Mouse (Mus musculus) heart, postnatal 10 days (tissue): ENCODE measurements around the gene Crybb3. TPM values are rescaled to one million over a fixed set of nuclear protein-coding genes. Genes with fewer than 3 reads are reported as not detected.

ENCODE experiments used
- DNase-seq, 2 experiments: peaks; one replicate each; pipeline ENCODE4 v3.0.0; 2021
- intact Hi-C: fragments of 180-260 bp; cut with DNase I; formaldehyde crosslinking; loops from one replicate; pipeline ENCODE4 v1.15.1; 2025
- total RNA-seq, 2 experiments: library from RNA; stranded (reverse); gene quantifications; 2 replicates each; pipeline ENCODE4 v1.2.3; 2021

The Crybb3 gene
- total RNA-seq, 2 experiments from 2014 or later = 2.0 to 2.1 TPM

DNA sequence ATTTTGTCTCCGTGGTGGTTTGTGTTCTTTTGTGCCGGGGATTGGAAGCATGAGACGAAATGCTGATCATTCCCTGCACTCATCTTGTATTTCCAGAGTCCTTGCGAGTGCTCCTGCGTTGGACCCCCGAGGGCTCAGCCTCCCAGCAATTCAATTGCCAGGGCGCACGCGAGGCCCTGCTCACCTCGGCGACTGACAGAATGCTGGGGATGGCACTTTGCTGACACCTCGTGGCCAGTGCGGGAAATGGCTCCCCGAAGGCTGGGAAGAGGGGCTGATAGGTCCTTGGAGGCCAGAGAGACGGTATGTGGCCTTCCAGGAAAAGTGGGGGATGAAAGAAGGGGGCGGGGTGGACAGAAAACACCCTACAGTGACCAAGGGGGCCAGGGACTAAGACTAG lies 27.1 kb downstream of the Crybb3 start:
- intact Hi-C loops = loop anchor here (1.0 to 5.0 kb wide), 3 partner anchors 117 to 183 kb away; no protein-coding TSS in a partner anchor
- DNase-seq = peak; percentile 82 to 90

GRCm38 (mm10) chr5:113050581-113051185 lies 30.7 kb downstream of the Crybb3 start:
- intact Hi-C loops = loop anchor here (5.0 kb wide), 1 partner anchor 113 kb away; no protein-coding TSS in a partner anchor

GRCm38 (mm10) chr5:113049876-113050275 lies 31.5 kb downstream of the Crybb3 start:
- no peak for DNase-seq
- intact Hi-C loops = loop anchor here (5.0 kb wide), 1 partner anchor 113 kb away; no protein-coding TSS in a partner anchor

More at GRCm38 (mm10) chr5:113050581-113051185, 30.7 kb downstream of the Crybb3 start:
- no peak for DNase-seq

DNA sequence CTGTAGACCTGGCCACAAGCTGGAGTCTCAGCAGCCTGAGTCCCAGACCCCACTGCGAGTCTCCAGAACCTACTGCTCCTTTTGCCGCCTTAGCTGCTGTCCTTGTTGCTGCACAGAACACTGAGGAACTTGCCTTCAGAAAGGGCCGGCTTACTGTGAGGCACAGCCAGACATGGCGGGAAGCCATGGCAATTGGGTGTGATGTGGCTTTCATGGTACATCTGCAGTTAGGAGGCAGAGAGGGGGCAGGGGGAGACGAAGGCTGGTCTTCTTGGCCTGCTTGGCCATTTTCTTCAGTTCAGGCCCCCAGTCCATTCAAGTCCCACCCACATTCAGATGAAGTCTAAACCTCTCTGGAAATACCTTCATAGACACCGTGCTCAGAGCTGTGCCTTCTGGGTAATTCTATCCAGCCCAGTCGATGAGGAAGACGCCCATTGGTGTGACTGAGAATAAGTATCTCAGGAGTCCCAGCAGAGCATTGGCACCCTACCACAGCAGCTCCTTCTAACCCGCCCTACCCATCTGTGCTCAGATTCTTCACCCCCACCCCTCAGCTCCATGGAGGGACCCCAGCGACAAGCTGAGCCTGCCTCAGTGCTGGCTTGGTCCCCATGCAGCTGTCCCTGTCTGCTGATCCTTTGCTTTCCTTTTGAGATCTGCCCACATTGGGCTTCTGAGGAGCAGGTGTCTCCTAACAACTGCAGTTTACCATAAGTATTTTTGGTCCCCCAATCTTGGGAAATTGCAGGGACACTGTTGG lies 35.7 kb downstream of the Crybb3 start:
- DNase-seq = no peak
- intact Hi-C loops = no loop called here

GRCm38 (mm10) chr5:113043531-113043930 lies 37.9 kb downstream of the Crybb3 start:
- DNase-seq = peak; percentile 54 to 60
- intact Hi-C loops = no loop called here

GRCm38 (mm10) chr5:113041567-113042071 lies 39.8 kb downstream of the Crybb3 start:
- no peak for DNase-seq
- intact Hi-C loops = no loop called here

DNA sequence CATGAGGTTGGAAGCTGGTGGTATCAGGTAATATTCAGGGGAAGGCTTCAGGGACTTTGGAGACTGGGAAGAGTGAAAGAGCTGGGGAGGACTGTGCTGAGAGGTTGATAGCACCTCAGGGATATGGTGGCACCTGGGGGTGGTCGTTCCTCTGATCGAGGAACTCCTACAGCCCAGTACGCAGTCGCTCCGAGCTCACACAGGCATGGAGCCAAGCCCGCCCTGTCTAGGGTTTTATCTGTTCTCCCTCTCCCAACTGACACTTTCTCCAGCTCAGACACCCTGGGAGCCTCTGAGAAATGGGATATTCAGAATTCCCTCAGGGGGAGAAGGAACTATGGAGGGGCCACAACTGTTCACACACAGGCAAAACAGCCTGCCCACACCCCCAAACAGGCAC lies 40.6 kb downstream of the Crybb3 start:
- DNase-seq = peak; percentile 41 to 42
- intact Hi-C loops = no loop called here

DNA sequence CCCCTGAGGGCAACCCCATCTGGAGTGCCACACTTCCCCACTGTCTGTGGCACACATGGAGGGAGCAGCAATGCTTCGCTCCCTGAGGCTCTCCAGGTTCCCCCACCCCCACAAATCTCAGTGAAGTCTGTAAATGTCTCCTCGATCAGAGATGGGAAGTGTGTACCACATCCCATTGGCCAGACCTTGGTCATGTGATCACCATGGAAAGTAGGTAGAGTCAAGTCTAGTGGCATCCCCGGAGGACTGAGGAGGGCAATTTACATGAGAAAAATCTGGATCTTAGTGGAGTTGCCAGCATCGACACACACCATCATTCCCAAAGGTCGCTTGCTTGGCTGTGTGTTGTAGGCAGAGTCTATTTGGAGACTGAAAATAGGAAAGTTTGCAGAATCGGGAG lies 42.8 kb downstream of the Crybb3 start:
- no peak for DNase-seq
- intact Hi-C loops = no loop called here

- intact Hi-C loops = no loop called here
- peak in 1 of 2 experiments; percentile 47 for DNase-seq
These were observed 46.0 kb downstream of the Crybb3 start for GRCm38 (mm10) chr5:113035094-113036047.

DNA sequence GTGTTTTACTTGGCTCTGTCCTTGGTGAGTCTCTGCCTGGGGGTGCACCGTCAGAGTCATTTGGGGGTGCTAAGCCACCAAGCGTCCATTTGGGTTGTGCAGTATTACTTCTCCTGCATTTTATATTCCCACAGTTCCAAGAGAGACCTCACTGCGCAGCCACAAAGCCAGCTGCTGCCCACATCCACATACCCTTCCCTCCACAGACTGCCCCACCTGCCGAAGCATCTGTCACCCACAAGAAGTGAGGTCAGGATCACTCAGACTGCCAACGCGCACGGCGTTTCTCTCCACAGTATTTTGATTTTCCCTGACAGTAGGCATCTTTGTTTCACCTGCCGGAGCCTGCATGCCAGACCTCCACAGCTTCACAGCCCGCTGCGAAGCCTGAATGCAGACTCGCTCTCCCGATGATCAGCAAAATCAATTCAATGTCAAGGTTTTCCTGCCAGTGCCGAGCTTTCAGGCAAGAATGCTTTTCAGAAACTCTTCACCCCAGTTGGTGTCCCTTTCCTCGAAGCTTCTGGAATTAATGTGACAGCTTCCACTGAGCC lies 50.1 kb downstream of the Crybb3 start:
- intact Hi-C loops = no loop called here
- DNase-seq = no peak

DNA sequence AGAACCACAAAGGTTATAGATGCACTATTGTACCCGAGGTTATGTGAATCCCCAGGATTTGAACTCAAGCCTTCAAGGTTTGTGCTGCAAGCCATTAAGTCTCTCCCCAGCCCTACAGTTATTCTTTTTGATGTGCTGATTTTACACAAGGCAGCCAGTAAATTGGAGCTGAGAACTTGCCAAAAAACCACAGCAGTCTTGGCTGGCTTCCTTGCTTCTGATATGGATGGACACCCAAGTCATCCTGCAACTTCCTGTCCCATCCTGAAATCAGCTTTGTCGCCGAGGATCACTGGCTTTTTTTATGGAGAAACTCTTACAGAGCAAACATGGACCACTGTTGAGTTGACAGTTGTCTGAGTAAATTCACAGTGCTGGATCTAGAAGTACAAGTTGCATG lies 51.3 kb downstream of the Crybb3 start:
- DNase-seq = no peak
- intact Hi-C loops = no loop called here

GRCm38 (mm10) chr5:113026706-113027105 lies 54.7 kb downstream of the Crybb3 start:
- DNase-seq = no peak
- intact Hi-C loops = no loop called here

Other genes starting within 250 kb of the Crybb3 start
- gene Myo18b, start 185.2 kb downstream of the Crybb3 start, total RNA-seq = 100 to 1,000 TPM; 222 to 227 TPM
- gene Grk3, start 65.8 kb downstream of the Crybb3 start, total RNA-seq = 10 to 100 TPM in 1 of 2 experiments, 1 to 10 TPM in 1; 9.1 to 17.6 TPM
- not detected for gene Crybb2, start 11.5 kb downstream of the Crybb3 start, total RNA-seq
- gene 2900026A02Rik, start 139.7 kb upstream of the Crybb3 start, total RNA-seq = 10 to 100 TPM; 46.9 to 51.4 TPM
- gene Tmem211, start 145.3 kb upstream of the Crybb3 start, total RNA-seq = not detected
- gene Sgsm1, start 229.2 kb upstream of the Crybb3 start, total RNA-seq = 1 to 10 TPM in 1 of 2 experiments, under 1 TPM in 1; 0.74 to 1.1 TPM